Mouse (Mus musculus): Measurements from ENCODE around the gene Suco.

- TF ChIP-seq CTCF (IDR thresholded peaks at IDR 0.05; ENCODE audit: low read depth, low read length) (no peak), EP300 (IDR thresholded peaks at IDR 0.05; ENCODE audit: insufficient read depth, low read depth, low read length) (no peak)
These were observed 45.4 kb upstream of the Suco start for GRCm38 (mm10) chr1:161921928-161922327.
